In the genomic region with DNA sequence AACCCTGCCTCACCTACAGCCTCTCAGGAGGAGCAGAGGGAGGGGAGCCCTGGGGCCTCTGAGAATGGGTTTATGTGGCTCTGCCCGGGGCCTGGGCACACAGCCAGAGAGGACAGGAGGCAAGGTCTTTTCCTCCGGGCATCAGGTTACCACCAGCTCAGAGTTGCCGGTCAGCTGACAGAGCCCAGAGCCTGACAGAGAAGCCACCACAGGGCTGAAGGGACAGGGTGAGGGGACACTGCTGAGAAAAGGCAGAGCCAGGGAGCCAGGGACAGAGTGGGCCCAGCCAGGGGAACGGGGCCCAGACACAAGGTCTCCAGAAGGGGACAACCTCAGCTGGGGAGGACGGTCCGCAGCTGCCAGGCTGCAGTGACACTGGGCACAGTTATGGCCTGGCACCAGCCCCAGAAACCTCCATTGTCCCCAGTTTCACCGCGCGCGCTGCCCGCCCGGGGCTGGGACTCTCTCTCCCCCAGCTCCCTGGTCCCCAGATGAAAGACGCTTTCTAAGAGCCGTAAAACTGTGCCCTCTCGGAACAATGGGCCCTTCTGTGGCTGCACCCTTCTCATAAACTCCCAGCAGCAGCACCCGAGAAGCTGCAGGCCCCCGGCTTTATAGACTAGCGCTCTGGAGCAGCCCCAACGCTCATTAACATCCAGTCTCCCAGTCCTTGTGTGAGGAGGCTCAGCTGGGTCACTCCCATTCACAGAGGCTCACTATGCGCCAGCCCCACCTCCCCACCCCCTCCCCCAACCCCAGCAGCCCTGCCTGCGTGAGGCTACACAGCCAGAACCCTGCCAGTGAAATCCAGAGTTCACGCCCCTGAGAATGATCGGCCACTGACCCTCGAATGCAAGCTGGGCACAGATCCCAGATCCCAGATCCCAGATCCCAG, we compare ENCODE assay signal across 8 mouse cellular contexts. TPM values are rescaled to one million over a fixed set of nuclear protein-coding genes. Genes with fewer than 3 reads are reported as not detected.
DNase-seq lines count a peak whose midpoint lies in the region; ATAC-seq lines count a peak whose summit lies in the region.

No protein-coding gene starts in this region.

- no peaks in the 10 kb centered on the region for H3K36me3 ChIP-seq in hindbrain, embryonic 14.5 days (replicated peaks; ENCODE audit: control insufficient read depth, insufficient read depth)

- DNase-seq in R1 (ENCODE audit: low read depth, low spot score) = peak; percentile 56
- DNase-seq in cerebellum, postnatal 25 days = peak; percentile 57 to 72
- peak; percentile 87 for DNase-seq in gastrocnemius, adult 18-20 months (ENCODE audit: low spot score)
- DNase-seq in hindbrain, embryonic 14.5 days (ENCODE audit: low spot score) = peak; percentile 59
- DNase-seq in layer of hippocampus, postnatal 25 days (ENCODE audit: extremely low spot score in 1 of 2, low spot score in 1 of 2) = peak; percentile 60 to 63
- peak; percentile 59 for DNase-seq in lung, postnatal 10 days
- DNase-seq in right cerebral cortex, postnatal 25 days = peak; percentile 71

- peaks cover 23% of the 10 kb centered on the region for H3K4me1 ChIP-seq in hindbrain, embryonic 14.5 days (replicated peaks; ENCODE audit: control insufficient read depth, insufficient read depth, low read length)

- H3K9ac ChIP-seq in hindbrain, embryonic 14.5 days = peak overlapping the region; percentile 9; the same call in 1 of the 2 replicates

- H3K4me3 ChIP-seq in hindbrain, embryonic 14.5 days (replicated peaks; ENCODE audit: low read length) = no peak overlapping the region

- H3K27me3 ChIP-seq in hindbrain, embryonic 14.5 days (ENCODE audit: control insufficient read depth, insufficient read depth, low read length) = no peaks in the 10 kb centered on the region

- peak; percentile 89 for ATAC-seq in hindbrain, embryonic 14.5 days (ENCODE audit: low FRiP score)
- no peak for ATAC-seq in erythroid progenitor cell, adult 5-6 weeks (replicated peaks; ENCODE audit: low FRiP score, poor library complexity, severe bottlenecking)

- peak overlapping the region; percentile 13 for H3K4me2 ChIP-seq in hindbrain, embryonic 14.5 days (replicated peaks)

- peak overlapping the region; percentile 76 for H3K27ac ChIP-seq in hindbrain, embryonic 14.5 days

- H3K9me3 ChIP-seq in hindbrain, embryonic 14.5 days (ENCODE audit: control insufficient read depth, low read length) = no peaks in the 10 kb centered on the region

- 7% methylated on average over 24 of the region's 24 CpGs for WGBS in hindbrain, embryonic 14.5 days

RNA-seq across cellular contexts. Expression of a gene that starts 7.9 kb away (rescaled TPM):
- total RNA-seq in gastrocnemius, adult 18-20 months (2021) = 10 to 100 TPM; 53.2 to 68.6 TPM
- 19.6 and 21.9 TPM in 2 replicates for polyA plus RNA-seq in hindbrain, embryonic 14.5 days (2014; fragmentation: Nextera tagmentation; extraction: Ambion mirVana)
- total RNA-seq in layer of hippocampus, postnatal 25 days (2021) = 10 to 100 TPM; 43.4 to 46.6 TPM
- total RNA-seq in erythroid progenitor cell, adult 5-6 weeks (2015; ENCODE audit: low replicate concordance) = not detected in 2 replicates
- total RNA-seq in erythroid progenitor cell, adult 5-6 weeks (2017; ENCODE audit: low replicate concordance) = 0.64 and 1.4 TPM in 2 replicates

RNA-seq across cellular contexts. Expression of a gene that starts 42.4 kb away (rescaled TPM):
- 1 to 10 TPM; 7.2 to 8.9 TPM for total RNA-seq in gastrocnemius, adult 18-20 months (2021)
- 13.3 and 13.8 TPM in 2 replicates for polyA plus RNA-seq in hindbrain, embryonic 14.5 days (2014; fragmentation: Nextera tagmentation; extraction: Ambion mirVana)
- total RNA-seq in layer of hippocampus, postnatal 25 days (2021) = 10 to 100 TPM; 87.9 to 88.8 TPM
- total RNA-seq in erythroid progenitor cell, adult 5-6 weeks (2015; ENCODE audit: low replicate concordance) = 22.6 and 25.6 TPM in 2 replicates
- total RNA-seq in erythroid progenitor cell, adult 5-6 weeks (2017; ENCODE audit: low replicate concordance) = 22.3 and 26.0 TPM in 2 replicates

Comparison
In these comparisons a context has a peak if more than half of its experiments do, and no peak if none do; other contexts are left out.
1. RNA of a gene that starts 7.9 kb away (total RNA-seq): 53.2 to 68.6 TPM in gastrocnemius, adult 18-20 months and 43.4 to 46.6 TPM in layer of hippocampus, postnatal 25 days; 0.64 to 1.4 TPM in erythroid progenitor cell, adult 5-6 weeks; every median in the first group is over 10 times any median in the second.
2. Peak in every context shown above with its lines, with median percentiles within 50 percentile points of each other: DNase-seq.